Mouse (Mus musculus): ENCODE measurements around the gene Olfr123. TPM values are rescaled to one million over a fixed set of nuclear protein-coding genes. Genes with fewer than 3 reads are reported as not detected.

Gene Olfr123
- total RNA-seq (2012; rRNA removed), result not detected in 2 replicates

DNA sequence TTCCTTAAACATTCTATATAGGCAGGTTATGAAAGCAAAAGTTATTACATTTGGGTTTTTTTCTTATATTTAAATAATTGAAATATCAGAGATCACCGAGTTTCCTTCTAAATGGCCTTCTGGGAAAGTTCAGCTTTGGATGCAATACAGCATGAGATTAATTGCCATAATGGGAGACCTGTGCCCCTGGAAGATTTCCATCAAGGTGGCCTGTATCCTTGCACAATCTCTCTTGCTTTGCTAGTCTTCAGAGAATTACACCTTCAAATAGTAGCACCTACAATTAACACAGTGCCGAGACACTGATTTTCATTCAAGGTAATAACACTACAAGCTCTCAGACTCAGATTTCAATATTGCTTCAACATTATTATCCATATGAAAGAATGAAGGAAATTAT is at the start of gene Olfr123:
Olfr123 (plus strand) TSS at position 301 of the 400 bp plus-strand sequence.
- in situ Hi-C loops (cut with MboI; ENCODE audit: low sequenced_read_pairs in 2 of 2, unreplicated experiment in 2 of 2), result no loop called here
- DNase-seq (ENCODE audit: low read depth, low spot score), result no peak
- H3K4me1 ChIP-seq (ENCODE audit: control insufficient read depth in 2 of 2, insufficient read depth in 2 of 2, low read length in 2 of 2, poor library complexity in 1 of 2), result no peaks in the 10 kb centered on the region
- no peak within 1 kb of the TSS for H3K4me3 ChIP-seq (ENCODE audit: insufficient read depth in 1 of 2, low read depth in 1 of 2, low read length in 2 of 2, poor library complexity in 1 of 2, severe bottlenecking in 1 of 2)
- H3K27ac ChIP-seq (ENCODE audit: insufficient read depth, low read depth, low read length, poor library complexity, severe bottlenecking), result no peak within 1 kb of the TSS
- H3K36me3 ChIP-seq (ENCODE audit: control insufficient read depth, insufficient read depth, low read length, poor library complexity, severe bottlenecking), result no peaks in the 10 kb centered on the region
- no peak within 1 kb of the TSS for H3K9ac ChIP-seq (ENCODE audit: insufficient read depth, low read depth, low read length, poor library complexity, severe bottlenecking)
- no peaks in the 10 kb centered on the region for H3K9me3 ChIP-seq (ENCODE audit: control insufficient read depth, insufficient read depth, low read depth, low read length)
- TF ChIP-seq ZNF384 (IDR thresholded peaks at IDR 0.05; ENCODE audit: low read depth, low read length), result no peak
- no peak for TF ChIP-seq MAFK (IDR thresholded peaks at IDR 0.05; ENCODE audit: insufficient read depth, low read depth, low read length)
- TF ChIP-seq HCFC1 (IDR thresholded peaks at IDR 0.05; ENCODE audit: borderline replicate concordance, insufficient read depth, low read length), result no peak
- TF ChIP-seq CHD2 (IDR thresholded peaks at IDR 0.05; ENCODE audit: low read depth, low read length), result no peak
- TF ChIP-seq ZC3H11A (IDR thresholded peaks at IDR 0.05; ENCODE audit: borderline replicate concordance, low read depth, low read length), result no peak

- no peak within 1 kb of the TSS for H3K27ac ChIP-seq (ENCODE audit: insufficient read depth, low read depth, low read length, poor library complexity, severe bottlenecking)
- H3K36me3 ChIP-seq (ENCODE audit: control insufficient read depth, insufficient read depth, low read length, poor library complexity, severe bottlenecking), result no peaks in the 10 kb centered on the region
- no peak for DNase-seq (ENCODE audit: low read depth, low spot score)
- H3K9ac ChIP-seq (ENCODE audit: insufficient read depth, low read depth, low read length, poor library complexity, severe bottlenecking), result no peak within 1 kb of the TSS
- no peak for TF ChIP-seq ZNF384 (IDR thresholded peaks at IDR 0.05; ENCODE audit: low read depth, low read length)
- no peak for TF ChIP-seq HCFC1 (IDR thresholded peaks at IDR 0.05; ENCODE audit: borderline replicate concordance, insufficient read depth, low read length)
- no peak for TF ChIP-seq MAFK (IDR thresholded peaks at IDR 0.05; ENCODE audit: insufficient read depth, low read depth, low read length)
- no peak for TF ChIP-seq CHD2 (IDR thresholded peaks at IDR 0.05; ENCODE audit: low read depth, low read length)
- TF ChIP-seq ZC3H11A (IDR thresholded peaks at IDR 0.05; ENCODE audit: borderline replicate concordance, low read depth, low read length), result no peak
- H3K4me1 ChIP-seq (ENCODE audit: control insufficient read depth in 2 of 2, insufficient read depth in 2 of 2, low read length in 2 of 2, poor library complexity in 1 of 2), result no peaks in the 10 kb centered on the region
- H3K9me3 ChIP-seq (ENCODE audit: control insufficient read depth, insufficient read depth, low read depth, low read length), result no peaks in the 10 kb centered on the region
- no peak within 1 kb of the TSS for H3K4me3 ChIP-seq (ENCODE audit: insufficient read depth in 1 of 2, low read depth in 1 of 2, low read length in 2 of 2, poor library complexity in 1 of 2, severe bottlenecking in 1 of 2)
- in situ Hi-C loops (cut with MboI; ENCODE audit: low sequenced_read_pairs in 2 of 2, unreplicated experiment in 2 of 2), result no loop called here
These were observed 25.0 kb upstream of the Olfr123 start, which contains the start of gene Olfr122 for GRCm38 (mm10) chr17:37768307-37768706. TSS of gene Olfr122 (plus strand) at chr17:37768607.

GRCm38 (mm10) chr17:37799588-37799987 is 6.3 kb downstream of the Olfr123 start, which contains the start of gene Olfr124:
TSS of gene Olfr124 (plus strand) at chr17:37799888.
- no peak for DNase-seq (ENCODE audit: low read depth, low spot score)
- in situ Hi-C loops (cut with MboI; ENCODE audit: low sequenced_read_pairs in 2 of 2, unreplicated experiment in 2 of 2), result no loop called here
- Histone ChIP-seq H3K4me3 (ENCODE audit: insufficient read depth in 1 of 2, low read depth in 1 of 2, low read length in 2 of 2, poor library complexity in 1 of 2, severe bottlenecking in 1 of 2) (no peak within 1 kb of the TSS), H3K27ac (ENCODE audit: insufficient read depth, low read depth, low read length, poor library complexity, severe bottlenecking) (no peak within 1 kb of the TSS), H3K4me1 (ENCODE audit: control insufficient read depth in 2 of 2, insufficient read depth in 2 of 2, low read length in 2 of 2, poor library complexity in 1 of 2) (no peaks in the 10 kb centered on the region), H3K9ac (ENCODE audit: insufficient read depth, low read depth, low read length, poor library complexity, severe bottlenecking) (no peak within 1 kb of the TSS), H3K9me3 (ENCODE audit: control insufficient read depth, insufficient read depth, low read depth, low read length) (no peaks in the 10 kb centered on the region), H3K36me3 (ENCODE audit: control insufficient read depth, insufficient read depth, low read length, poor library complexity, severe bottlenecking) (no peaks in the 10 kb centered on the region)
- no peak for TF ChIP-seq CHD2 (IDR thresholded peaks at IDR 0.05; ENCODE audit: low read depth, low read length)
- no peak for TF ChIP-seq HCFC1 (IDR thresholded peaks at IDR 0.05; ENCODE audit: borderline replicate concordance, insufficient read depth, low read length)
- no peak for TF ChIP-seq MAFK (IDR thresholded peaks at IDR 0.05; ENCODE audit: insufficient read depth, low read depth, low read length)
- TF ChIP-seq ZNF384 (IDR thresholded peaks at IDR 0.05; ENCODE audit: low read depth, low read length), result no peak
- no peak for TF ChIP-seq ZC3H11A (IDR thresholded peaks at IDR 0.05; ENCODE audit: borderline replicate concordance, low read depth, low read length)

DNA sequence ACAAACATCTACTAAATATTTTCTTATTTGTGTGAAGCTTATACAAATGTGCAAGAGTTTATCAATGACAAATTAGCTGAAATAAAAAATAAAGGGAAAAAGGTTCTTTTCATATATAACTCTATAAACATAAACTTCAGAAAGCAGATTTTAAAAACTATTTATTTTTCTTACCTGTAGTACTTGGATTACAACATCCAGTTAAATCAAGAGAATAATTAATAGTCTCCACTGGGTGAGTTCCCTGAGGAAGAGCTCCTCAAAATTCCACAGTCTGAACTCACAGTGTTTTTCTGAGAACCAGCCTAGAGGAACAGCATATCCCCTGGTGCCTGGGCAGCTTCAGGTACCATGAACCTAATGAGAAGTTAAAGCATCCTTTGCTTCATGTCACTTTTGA is 39.3 kb downstream of the Olfr123 start, which contains the start of gene Olfr125:
Olfr125 (plus strand) TSS at position 301 of the 400 bp plus-strand sequence.
- no peak within 1 kb of the TSS for H3K4me3 ChIP-seq (ENCODE audit: insufficient read depth in 1 of 2, low read depth in 1 of 2, low read length in 2 of 2, poor library complexity in 1 of 2, severe bottlenecking in 1 of 2)
- H3K27ac ChIP-seq (ENCODE audit: insufficient read depth, low read depth, low read length, poor library complexity, severe bottlenecking), result no peak within 1 kb of the TSS
- H3K9ac ChIP-seq (ENCODE audit: insufficient read depth, low read depth, low read length, poor library complexity, severe bottlenecking), result no peak within 1 kb of the TSS
- H3K4me1 ChIP-seq (ENCODE audit: control insufficient read depth in 2 of 2, insufficient read depth in 2 of 2, low read length in 2 of 2, poor library complexity in 1 of 2), result no peaks in the 10 kb centered on the region
- TF ChIP-seq CHD2 (IDR thresholded peaks at IDR 0.05; ENCODE audit: low read depth, low read length) (no peak), HCFC1 (IDR thresholded peaks at IDR 0.05; ENCODE audit: borderline replicate concordance, insufficient read depth, low read length) (no peak), ZNF384 (IDR thresholded peaks at IDR 0.05; ENCODE audit: low read depth, low read length) (no peak), ZC3H11A (IDR thresholded peaks at IDR 0.05; ENCODE audit: borderline replicate concordance, low read depth, low read length) (no peak), MAFK (IDR thresholded peaks at IDR 0.05; ENCODE audit: insufficient read depth, low read depth, low read length) (no peak)
- DNase-seq (ENCODE audit: low read depth, low spot score), result no peak
- in situ Hi-C loops (cut with MboI; ENCODE audit: low sequenced_read_pairs in 2 of 2, unreplicated experiment in 2 of 2), result no loop called here
- H3K9me3 ChIP-seq (ENCODE audit: control insufficient read depth, insufficient read depth, low read depth, low read length), result no peaks in the 10 kb centered on the region
- no peaks in the 10 kb centered on the region for H3K36me3 ChIP-seq (ENCODE audit: control insufficient read depth, insufficient read depth, low read length, poor library complexity, severe bottlenecking)
